Mouse (Mus musculus) heart, embryonic 11.5 days (tissue): ENCODE measurements at regions not wholly inside any gene's neighbourhood (a gene's known extent, or its start where the extent isn't known, plus 50 kb on each side); places are given as distances from the start of the nearest gene placed in this dataset.
A peak's percentile ranks its signal among the peaks of the same experiment; 100 is the strongest.
"Not testable (repeated sequence)": the region's sequence is repeated elsewhere in the genome, so short reads cannot be mapped to it uniquely, and the experiment has no call there.

Experiments
- ATAC-seq: fragments of 200-750 bp; cut with Nextera tagmentation; replicated peaks from 2 replicates; pipeline ENCODE4 v1.8.0; 2017; ENCODE audit warnings: moderate library complexity; ENCODE audit not compliant: insufficient number of reproducible peaks, low FRiP score, low TSS enrichment
- H3K27ac ChIP-seq: fragments of 300-500 bp; sonication (generic); 2 replicates; pipeline ENCODE4 v1.5.1; 2014; ENCODE audit warnings: mild to moderate bottlenecking, low read depth, low read length
- H3K27me3 ChIP-seq: fragments of 300-500 bp; sonication (generic); 2 replicates; pipeline ENCODE4 v1.6.1; 2014; ENCODE audit warnings: mild to moderate bottlenecking, low read length, mixed read lengths; ENCODE audit not compliant: control insufficient read depth, insufficient read depth
- H3K36me3 ChIP-seq: fragments of 300-500 bp; sonication (generic); 2 replicates; pipeline ENCODE4 v1.6.1; 2014; ENCODE audit warnings: mild to moderate bottlenecking, low read length, moderate library complexity, mixed read lengths; ENCODE audit not compliant: control insufficient read depth, insufficient read depth
- H3K4me1 ChIP-seq: fragments of 300-500 bp; sonication (generic); 2 replicates; pipeline ENCODE4 v1.6.1; 2014; ENCODE audit warnings: low read length; ENCODE audit not compliant: control insufficient read depth, insufficient read depth
- H3K4me2 ChIP-seq: fragments of 300-500 bp; sonication (generic); 2 replicates; pipeline ENCODE4 v1.6.1; 2014; ENCODE audit warnings: mild to moderate bottlenecking, moderate library complexity
- H3K4me3 ChIP-seq: fragments of 300-500 bp; sonication (generic); 2 replicates; pipeline ENCODE4 v1.5.1; 2014; ENCODE audit warnings: low read depth, low read length
- H3K9ac ChIP-seq: fragments of 300-500 bp; sonication (generic); 2 replicates; pipeline ENCODE4 v1.6.1; 2014; ENCODE audit warnings: mild to moderate bottlenecking, low read depth, low read length, moderate library complexity
- H3K9me3 ChIP-seq: fragments of 300-500 bp; sonication (generic); replicated peaks from 2 replicates; pipeline ENCODE4 v1.6.1; 2016; ENCODE audit warnings: low read length; ENCODE audit not compliant: control insufficient read depth
- WGBS: fragments of 180-500 bp; shearing (Covaris S2); extraction: QIAGEN DNeasy Blood & Tissue Kit; methylation state at CpG from one replicate; pipeline ENCODE4 v1.1.7; 2014; ENCODE audit not compliant: insufficient replicate concordance; 5-methylcytosine and 5-hydroxymethylcytosine counted together

DNA sequence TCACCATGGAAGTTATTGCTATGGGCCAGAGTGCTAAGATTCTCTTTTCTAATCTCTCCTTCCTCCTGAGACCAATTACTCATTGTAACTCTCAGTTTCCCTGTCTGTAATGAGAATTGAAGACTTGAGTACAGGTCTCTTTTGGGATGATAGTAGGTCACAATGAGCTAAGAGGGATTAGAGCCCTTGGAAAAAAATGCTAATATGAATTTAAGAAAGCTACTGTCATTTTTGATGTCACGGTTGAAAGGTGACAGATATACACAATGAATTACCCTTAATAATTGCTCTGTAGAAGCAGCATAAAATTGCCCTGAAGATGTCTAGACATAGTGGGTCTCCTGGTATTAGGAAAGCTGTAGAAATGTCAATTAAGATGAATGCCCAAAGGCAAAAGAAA, 178.2 kb downstream of the Kcna4 start:
- H3K4me3 ChIP-seq = no peak overlapping the region
- no peaks in the 10 kb centered on the region for H3K9me3 ChIP-seq
- WGBS = 73% methylated on average over 1 of the region's 1 CpGs
- no peak overlapping the region for H3K9ac ChIP-seq
- no peaks in the 10 kb centered on the region for H3K4me1 ChIP-seq
- no peak overlapping the region for H3K4me2 ChIP-seq
- no peaks in the 10 kb centered on the region for H3K36me3 ChIP-seq
- ATAC-seq = no peak
- H3K27me3 ChIP-seq = no peaks in the 10 kb centered on the region
- no peak overlapping the region for H3K27ac ChIP-seq

DNA sequence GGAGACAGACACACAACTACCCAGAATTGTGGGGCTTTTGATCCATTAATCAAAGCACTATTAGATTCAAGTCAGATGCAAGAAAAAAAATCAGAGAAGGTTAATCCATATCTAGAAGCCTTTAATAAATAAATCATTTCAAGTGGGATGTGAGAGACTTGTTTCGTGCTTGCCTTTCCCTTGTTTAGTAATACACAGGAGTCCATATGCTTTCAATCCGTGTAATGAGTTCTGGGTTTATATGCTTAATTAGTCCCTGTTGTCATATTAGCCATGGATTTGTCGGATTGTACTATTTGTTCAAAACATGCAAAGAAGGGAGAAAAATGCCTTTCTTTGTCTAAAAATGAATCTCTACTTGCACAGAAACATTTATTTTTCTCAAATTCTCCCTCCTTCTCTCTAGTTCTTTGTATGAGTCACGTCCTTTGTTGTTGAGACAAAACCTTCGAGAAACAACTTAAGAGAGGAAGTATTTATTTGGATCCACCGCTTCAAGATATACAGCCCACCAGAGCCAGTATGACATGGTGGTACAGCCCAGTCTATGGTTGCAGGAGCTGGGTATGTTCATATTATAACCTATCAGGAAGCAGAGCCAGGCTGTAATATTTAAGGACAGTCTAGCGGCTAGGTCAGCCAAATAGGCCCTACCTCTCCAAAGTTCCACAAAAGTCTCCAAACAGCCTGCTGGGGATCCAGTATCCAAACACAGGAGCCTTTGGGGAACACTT, 213.4 kb downstream of the Kcna4 start:
- Histone ChIP-seq H3K9me3 (no peaks in the 10 kb centered on the region), H3K4me1 (no peaks in the 10 kb centered on the region), H3K4me3 (no peak overlapping the region), H3K27me3 (no peaks in the 10 kb centered on the region), H3K9ac (no peak overlapping the region), H3K36me3 (no peaks in the 10 kb centered on the region), H3K4me2 (no peak overlapping the region), H3K27ac (no peak overlapping the region)
- WGBS = 74% methylated on average over 7 of the region's 7 CpGs
- no peak for ATAC-seq

DNA sequence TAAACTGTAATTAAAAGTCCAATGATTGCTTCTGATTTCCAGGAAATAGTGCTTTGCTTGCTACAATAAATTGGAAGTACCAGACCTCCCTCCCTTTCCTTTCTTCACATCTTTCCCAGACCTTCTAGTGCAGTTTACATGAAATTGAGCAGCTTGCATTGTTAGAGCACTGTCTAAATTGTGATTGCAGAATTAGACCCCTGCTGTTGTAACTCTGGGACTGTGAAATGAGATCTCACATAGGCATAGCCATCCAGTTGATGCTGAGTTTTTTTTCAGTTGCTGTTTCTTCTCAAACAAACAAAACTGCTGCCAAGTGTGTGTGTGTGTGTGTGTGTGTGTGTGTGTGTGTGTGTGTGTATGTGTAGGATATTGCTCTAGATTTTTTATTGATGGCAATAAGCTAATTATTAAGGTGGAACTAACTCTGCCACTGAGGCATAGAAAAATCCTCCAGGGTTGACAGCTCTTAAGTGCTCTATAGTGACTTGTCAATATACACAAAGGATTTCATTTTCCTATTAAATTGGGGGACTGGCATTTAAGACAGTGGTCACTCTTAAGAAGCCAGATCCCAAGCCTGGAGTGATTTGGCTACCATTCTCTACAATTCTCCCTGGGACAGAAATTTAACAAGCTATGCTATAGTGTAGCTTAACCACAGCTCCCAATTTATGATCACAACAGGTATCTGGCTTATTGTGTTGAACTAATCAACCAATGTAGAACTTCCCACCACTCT, 217.2 kb downstream of the Kcna4 start:
- Histone ChIP-seq H3K4me3 (no peak overlapping the region), H3K9ac (no peak overlapping the region)

DNA sequence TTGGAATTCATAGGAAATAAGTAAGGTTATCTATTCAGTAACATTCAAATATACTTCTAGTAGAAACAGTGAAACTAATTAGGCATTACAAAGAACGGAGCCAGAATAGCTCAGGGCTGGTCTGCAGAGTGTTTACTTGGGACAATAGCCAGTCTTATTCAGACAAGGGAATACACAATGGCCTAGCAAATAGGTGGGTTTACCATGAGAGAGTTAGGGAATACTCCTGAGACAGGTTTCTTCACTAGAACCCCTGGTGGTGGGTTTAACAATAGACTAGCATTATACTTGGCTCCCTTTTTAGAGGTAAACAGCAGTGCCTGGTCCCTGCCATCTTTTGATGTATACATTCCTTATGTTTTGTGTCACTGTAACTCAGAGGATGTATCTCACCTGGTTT, 225.0 kb downstream of the Kcna4 start:
- H3K4me3 ChIP-seq, H3K4me1 ChIP-seq, H3K9me3 ChIP-seq, ATAC-seq, H3K9ac ChIP-seq, H3K27me3 ChIP-seq, H3K27ac ChIP-seq, H3K36me3 ChIP-seq, H3K4me2 ChIP-seq: not testable (repeated sequence)
- WGBS = 73% methylated on average over 1 of the region's 1 CpGs

More for the DNA sequence above, 217.2 kb downstream of the Kcna4 start:
- H3K27ac ChIP-seq = no peak overlapping the region
- no peak for ATAC-seq
- H3K4me2 ChIP-seq = no peak overlapping the region
- H3K9me3 ChIP-seq = no peaks in the 10 kb centered on the region
- H3K4me1 ChIP-seq = no peaks in the 10 kb centered on the region
- H3K36me3 ChIP-seq = no peaks in the 10 kb centered on the region
- H3K27me3 ChIP-seq = no peaks in the 10 kb centered on the region

DNA sequence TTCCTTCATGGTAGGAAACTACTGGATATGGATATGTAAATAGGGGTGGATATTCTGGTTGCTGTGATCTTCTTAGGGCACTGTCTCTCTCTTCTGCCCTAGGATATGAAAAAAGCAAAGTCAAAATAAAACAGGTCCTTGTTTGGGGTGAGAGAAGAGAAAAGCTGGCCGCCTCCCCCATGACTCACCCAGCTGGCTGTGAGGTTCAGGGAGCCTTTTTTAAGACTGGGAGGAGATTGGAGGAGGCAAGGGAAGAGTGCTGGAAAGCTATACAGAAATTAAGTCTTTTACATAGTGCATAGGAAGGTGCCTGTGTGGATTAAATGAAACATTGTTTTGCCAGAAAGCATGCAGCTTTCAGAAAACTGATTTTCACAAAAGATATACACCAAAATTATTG, 227.7 kb downstream of the Kcna4 start:
- H3K4me3 ChIP-seq = no peak overlapping the region
- H3K27me3 ChIP-seq = no peaks in the 10 kb centered on the region
- no peak for ATAC-seq
- H3K9me3 ChIP-seq = no peaks in the 10 kb centered on the region
- H3K36me3 ChIP-seq = no peaks in the 10 kb centered on the region
- WGBS = 66% methylated on average over 1 of the region's 1 CpGs
- no peak overlapping the region for H3K4me2 ChIP-seq
- H3K4me1 ChIP-seq = 0 out of 2 replicates have a peak, but pooled peaks cover 2% of the 10 kb centered on the region
- H3K27ac ChIP-seq = no peak overlapping the region
- H3K9ac ChIP-seq = no peak overlapping the region

DNA sequence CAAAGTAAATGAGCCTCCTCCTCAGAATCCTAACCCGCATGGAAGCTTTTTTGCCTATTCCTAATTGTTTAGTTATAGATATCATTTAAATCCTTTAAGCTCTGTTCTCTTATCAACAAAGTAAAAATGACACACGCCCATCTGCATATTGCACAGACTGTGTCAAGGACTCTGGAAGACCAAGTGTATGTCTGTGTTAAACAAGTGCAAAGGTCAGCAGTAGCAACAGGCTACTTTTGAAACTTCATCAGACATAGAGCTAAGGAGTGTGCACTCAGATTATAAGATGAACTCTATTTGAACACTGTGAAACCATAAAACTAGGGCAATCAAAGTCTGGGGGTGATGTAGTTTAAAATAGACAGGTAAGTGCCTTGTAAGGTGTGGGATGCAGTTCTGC, 228.3 kb downstream of the Kcna4 start:
- Histone ChIP-seq H3K9ac (no peak overlapping the region), H3K27ac (no peak overlapping the region), H3K36me3 (no peaks in the 10 kb centered on the region), H3K9me3 (no peaks in the 10 kb centered on the region), H3K27me3 (no peaks in the 10 kb centered on the region), H3K4me1 (0 out of 2 replicates have a peak, but pooled peaks cover 2% of the 10 kb centered on the region), H3K4me3 (no peak overlapping the region), H3K4me2 (no peak overlapping the region)
- 74% methylated on average over 2 of the region's 2 CpGs for WGBS
- no peak for ATAC-seq

DNA sequence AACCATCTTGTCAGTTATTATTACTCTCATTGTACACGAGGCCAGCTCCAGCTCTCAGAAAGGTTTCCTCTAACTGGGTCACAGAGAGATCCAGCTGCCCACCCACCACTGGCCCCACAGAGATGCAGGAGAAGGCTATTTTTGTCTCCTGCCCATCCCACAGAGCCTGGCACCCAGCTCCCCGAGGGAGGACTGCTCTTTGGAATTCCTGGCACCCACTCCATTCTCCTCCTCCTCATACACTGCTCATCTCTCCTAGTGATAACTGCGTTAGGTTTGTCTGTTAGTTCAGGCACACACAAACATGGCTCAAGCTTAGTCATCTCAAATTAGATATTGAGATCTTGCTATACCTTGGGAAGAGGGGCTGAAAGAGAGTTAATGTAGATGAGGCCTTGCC, 228.9 kb downstream of the Kcna4 start:
- Histone ChIP-seq H3K36me3 (no peaks in the 10 kb centered on the region), H3K4me2 (no peak overlapping the region), H3K9me3 (no peaks in the 10 kb centered on the region), H3K9ac (no peak overlapping the region), H3K4me3 (no peak overlapping the region), H3K27ac (no peak overlapping the region), H3K4me1 (0 out of 2 replicates have a peak, but pooled peaks cover 2% of the 10 kb centered on the region), H3K27me3 (no peaks in the 10 kb centered on the region)
- WGBS = 44% methylated on average over 3 of the region's 3 CpGs
- ATAC-seq = no peak

DNA sequence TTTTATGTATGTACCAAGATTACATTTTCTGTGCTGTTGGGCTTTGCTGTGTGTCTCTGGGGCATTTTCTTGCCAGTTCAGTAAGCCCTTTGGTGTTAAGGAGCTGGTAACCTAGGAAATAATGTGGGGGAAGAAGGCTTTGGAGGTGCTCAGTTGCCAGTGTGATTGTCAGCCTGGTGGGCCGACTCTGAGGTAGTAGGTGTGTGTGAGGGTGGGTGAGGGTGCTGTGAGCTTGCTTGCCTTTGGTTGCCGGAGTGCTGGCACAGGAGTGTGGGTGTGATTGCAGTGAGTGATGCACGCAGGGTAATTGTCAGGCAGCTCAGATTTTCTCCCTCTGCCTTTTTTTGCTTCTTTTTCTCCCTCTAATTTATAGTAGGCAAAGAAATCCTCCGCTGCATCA, 229.3 kb downstream of the Kcna4 start:
- Histone ChIP-seq H3K36me3 (no peaks in the 10 kb centered on the region), H3K27ac (no peak overlapping the region), H3K9me3 (no peaks in the 10 kb centered on the region), H3K9ac (no peak overlapping the region), H3K4me3 (no peak overlapping the region), H3K27me3 (no peaks in the 10 kb centered on the region), H3K4me1 (0 out of 2 replicates have a peak, but pooled peaks cover 2% of the 10 kb centered on the region), H3K4me2 (no peak overlapping the region)
- ATAC-seq = 0 out of 2 replicates have a peak, but pooled peaks have one; percentile 35
- 66% methylated on average over 4 of the region's 4 CpGs for WGBS

DNA sequence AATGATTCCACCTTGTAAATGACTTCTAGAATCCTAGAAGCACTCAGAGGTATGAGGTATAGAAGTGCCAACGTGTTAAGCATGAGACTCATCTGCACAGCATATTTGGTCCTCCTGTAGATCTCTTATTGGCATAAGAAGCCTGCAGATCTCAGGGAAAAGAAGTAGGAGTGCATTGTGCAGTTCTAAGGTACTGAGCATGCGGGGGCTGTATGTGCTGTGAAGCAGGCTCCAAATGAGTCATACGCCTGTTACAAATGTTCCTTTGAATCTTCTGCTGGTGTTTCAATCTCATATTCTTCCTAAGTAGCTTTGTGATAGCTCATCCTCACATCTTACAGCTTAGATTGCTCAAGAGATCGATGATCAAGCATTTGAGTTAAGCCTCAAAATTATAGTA, 252.7 kb downstream of the Kcna4 start:
- Histone ChIP-seq H3K9ac (no peak overlapping the region), H3K4me2 (no peak overlapping the region), H3K36me3 (no peaks in the 10 kb centered on the region), H3K27me3 (no peaks in the 10 kb centered on the region), H3K4me1 (no peaks in the 10 kb centered on the region), H3K4me3 (no peak overlapping the region), H3K27ac (no peak overlapping the region), H3K9me3 (no peaks in the 10 kb centered on the region)
- ATAC-seq = no peak
- 78% methylated on average over 4 of the region's 4 CpGs for WGBS
